Mouse (Mus musculus) thymus, adult 2 months (tissue): ENCODE measurements around the gene Mxi1. TPM values are rescaled to one million over a fixed set of nuclear protein-coding genes. Genes with fewer than 3 reads are reported as not detected.

Experiments used
- DNase-seq: peaks from one replicate; pipeline ENCODE4 v3.0.0; 2021
- H3K27ac ChIP-seq: fragments of 200-500 bp; 2 replicates; pipeline ENCODE4 v1.5.1; 2012; ENCODE audit warnings: low read length, control low read depth; ENCODE audit not compliant: control insufficient read depth, insufficient read depth
- H3K27me3 ChIP-seq: fragments of 200-500 bp; 2 replicates; pipeline ENCODE4 v1.6.1; 2012; ENCODE audit warnings: mild to moderate bottlenecking, low read length, moderate library complexity, mixed read lengths; ENCODE audit not compliant: control insufficient read depth, insufficient read depth
- H3K36me3 ChIP-seq: fragments of 200-500 bp; 2 replicates; pipeline ENCODE4 v1.6.1; 2012; ENCODE audit warnings: mild to moderate bottlenecking, low read length, moderate library complexity; ENCODE audit not compliant: control insufficient read depth, insufficient read depth
- H3K4me1 ChIP-seq: fragments of 200-500 bp; replicated peaks from 2 replicates; pipeline ENCODE4 v1.6.1; 2012; ENCODE audit warnings: low read length; ENCODE audit not compliant: control insufficient read depth, insufficient read depth
- H3K4me3 ChIP-seq: fragments of 200-500 bp; 2 replicates; pipeline ENCODE4 v1.5.1; 2012; ENCODE audit warnings: mild to moderate bottlenecking, low read length, control low read depth, moderate library complexity; ENCODE audit not compliant: control insufficient read depth, insufficient read depth
- CTCF ChIP-seq: fragments of 200-500 bp; IDR thresholded peaks from 2 replicates; pipeline ENCODE4 v1.5.1; 2012; ENCODE audit warnings: mild to moderate bottlenecking, control low read depth, low read length, moderate library complexity, borderline replicate concordance; ENCODE audit not compliant: control insufficient read depth, poor library complexity, insufficient read depth; ENCODE audit errors: extremely low read depth
- POLR2A ChIP-seq: fragments of 200-500 bp; IDR thresholded peaks from 2 replicates; pipeline ENCODE4 v1.6.1; 2012; ENCODE audit warnings: mild to moderate bottlenecking, low read length, control low read depth, moderate library complexity; ENCODE audit not compliant: control insufficient read depth, poor library complexity, insufficient read depth; ENCODE audit errors: extremely low read depth
- WGBS: fragments of 180-500 bp; shearing (Covaris S2); methylation state at CpG from one replicate; pipeline ENCODE4 v1.1.7; 2018; 5-methylcytosine and 5-hydroxymethylcytosine counted together
- polyA plus RNA-seq: library from polyadenylated mRNA; depleted of rRNA; stranded (reverse); fragments of >200 nt; gene quantifications from 2 replicates; pipeline ENCODE4 v1.2.3, GENCODE M21; 2012

Mxi1 gene
- polyA plus RNA-seq, 1 experiment = 29.1 TPM

- Histone ChIP-seq H3K27ac (no peak overlapping the region), H3K27me3 (no peaks in the 10 kb centered on the region), H3K4me3 (no peak overlapping the region), H3K36me3 (no peaks in the 10 kb centered on the region), H3K4me1 (no peaks in the 10 kb centered on the region; the same call in 1 of the 2 replicates)
- 88% methylated on average over 17 of the region's 17 CpGs for WGBS
- no peak for TF ChIP-seq CTCF
- TF ChIP-seq POLR2A = no peak
- DNase-seq = no peak
Measured at GRCm38 (mm10) chr19:53273055-53273722, 37.1 kb upstream of the Mxi1 start.

GRCm38 (mm10) chr19:53273781-53274428 lies 36.4 kb upstream of the Mxi1 start:
- DNase-seq = no peak
- no peak overlapping the region for H3K4me3 ChIP-seq
- no peak overlapping the region for H3K27ac ChIP-seq
- H3K36me3 ChIP-seq = no peaks in the 10 kb centered on the region
- H3K27me3 ChIP-seq = no peaks in the 10 kb centered on the region
- no peaks in the 10 kb centered on the region; the same call in 1 of the 2 replicates for H3K4me1 ChIP-seq
- TF ChIP-seq POLR2A (no peak), CTCF (no peak)
- WGBS = 82% methylated on average over 23 of the region's 23 CpGs

GRCm38 (mm10) chr19:53275204-53275603 lies 35.1 kb upstream of the Mxi1 start:
- TF ChIP-seq CTCF = no peak
- TF ChIP-seq POLR2A = no peak
- Histone ChIP-seq H3K27ac (no peak overlapping the region), H3K36me3 (no peaks in the 10 kb centered on the region), H3K4me1 (no peaks in the 10 kb centered on the region; the same call in 1 of the 2 replicates), H3K27me3 (no peaks in the 10 kb centered on the region), H3K4me3 (no peak overlapping the region)
- 75% methylated on average over 3 of the region's 3 CpGs for WGBS
- no peak for DNase-seq

DNA sequence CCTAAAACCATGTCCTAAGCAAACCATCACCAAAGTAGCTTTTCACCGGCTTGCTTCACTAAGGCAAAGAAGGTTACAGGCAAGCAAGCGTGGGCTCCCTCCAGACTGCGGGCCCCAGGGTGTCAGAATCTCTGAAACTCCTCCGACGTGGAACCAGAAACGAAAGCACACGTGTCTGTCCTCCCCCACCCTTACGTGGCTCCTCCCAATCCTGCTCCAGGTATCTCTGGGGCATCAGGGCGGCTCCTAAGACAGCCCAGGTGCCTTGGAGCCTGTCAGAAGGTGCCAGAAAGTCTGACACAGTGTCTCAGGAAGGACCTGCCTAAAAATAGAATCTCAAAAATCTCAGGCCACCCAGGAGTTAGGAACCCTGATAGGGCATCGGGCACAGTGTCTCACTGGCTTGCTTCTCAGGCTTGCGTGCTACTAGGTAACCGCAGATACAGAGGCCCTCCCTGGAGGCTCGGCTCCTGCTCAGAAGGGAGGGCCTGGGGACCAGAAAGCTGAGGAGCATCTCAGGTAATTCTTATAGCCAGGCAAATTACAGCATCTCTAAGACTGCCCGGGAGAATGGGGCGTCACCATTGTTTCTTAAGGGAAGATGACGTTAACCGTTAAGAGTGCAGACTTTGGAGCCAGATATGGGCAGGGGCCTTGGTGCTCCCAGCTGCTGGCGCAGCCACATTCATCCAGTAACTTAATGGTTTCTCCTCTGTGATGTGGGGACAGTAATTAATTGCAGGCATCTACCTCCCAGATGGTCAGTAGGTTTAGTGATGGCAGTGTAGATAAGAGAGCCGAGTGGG lies 33.2 kb upstream of the Mxi1 start:
- 88% methylated on average over 19 of the region's 19 CpGs for WGBS
- no peak for TF ChIP-seq CTCF
- TF ChIP-seq POLR2A = no peak
- Histone ChIP-seq H3K36me3 (no peaks in the 10 kb centered on the region), H3K4me3 (no peak overlapping the region), H3K4me1 (no peaks in the 10 kb centered on the region; the same call in 1 of the 2 replicates), H3K27me3 (no peaks in the 10 kb centered on the region), H3K27ac (no peak overlapping the region)
- DNase-seq = no peak

- no peak overlapping the region for H3K4me3 ChIP-seq
- WGBS = 92% methylated on average over 19 of the region's 19 CpGs
- no peaks in the 10 kb centered on the region for H3K27me3 ChIP-seq
- H3K27ac ChIP-seq = no peak overlapping the region
- no peak for DNase-seq
- H3K36me3 ChIP-seq = no peaks in the 10 kb centered on the region
- TF ChIP-seq CTCF (no peak), POLR2A (no peak)
- H3K4me1 ChIP-seq = no peaks in the 10 kb centered on the region
Measured at GRCm38 (mm10) chr19:53278491-53279415, 31.6 kb upstream of the Mxi1 start.
